Mouse (Mus musculus) stomach, postnatal 0 days (tissue): ENCODE measurements around the gene Arhgap44. TPM values are rescaled to one million over a fixed set of nuclear protein-coding genes. Genes with fewer than 3 reads are reported as not detected.

Source experiments
- ATAC-seq: fragments of 200-750 bp; cut with Nextera tagmentation; 2 replicates; pipeline ENCODE4 v1.8.0; 2017; ENCODE audit not compliant: low FRiP score, low TSS enrichment
- DNase-seq: peaks from one replicate; pipeline ENCODE4 v3.0.0-alpha.2; 2016; ENCODE audit warnings: low spot score
- H3K27ac ChIP-seq: fragments of 300-500 bp; sonication (generic); replicated peaks from 2 replicates; pipeline ENCODE4 v1.5.1; 2014; ENCODE audit warnings: mild to moderate bottlenecking, control low read depth
- H3K27me3 ChIP-seq: fragments of 300-500 bp; sonication (generic); 2 replicates; pipeline ENCODE4 v1.6.1; 2014; ENCODE audit warnings: low read length; ENCODE audit not compliant: control insufficient read depth, insufficient read depth
- H3K36me3 ChIP-seq: fragments of 300-500 bp; sonication (generic); 2 replicates; pipeline ENCODE4 v1.6.1; 2014; ENCODE audit warnings: low read length, mixed read lengths; ENCODE audit not compliant: control insufficient read depth, insufficient read depth
- H3K4me1 ChIP-seq: fragments of 300-500 bp; sonication (generic); replicated peaks from 2 replicates; pipeline ENCODE4 v1.6.1; 2014; ENCODE audit warnings: antibody characterized with exemption; ENCODE audit not compliant: control insufficient read depth, insufficient read depth
- H3K4me2 ChIP-seq: fragments of 300-500 bp; sonication (generic); replicated peaks from 2 replicates; pipeline ENCODE4 v1.6.1; 2014; ENCODE audit warnings: low read depth, mild to moderate bottlenecking, control low read depth, moderate library complexity
- H3K4me3 ChIP-seq: fragments of 300-500 bp; sonication (generic); 2 replicates; pipeline ENCODE4 v1.5.1; 2014; ENCODE audit warnings: low read depth, low read length, control low read depth
- H3K9ac ChIP-seq: fragments of 300-500 bp; sonication (generic); 2 replicates; pipeline ENCODE4 v1.6.1; 2014; ENCODE audit warnings: mild to moderate bottlenecking, low read length, control low read depth, mixed read lengths
- H3K9me3 ChIP-seq: fragments of 300-500 bp; sonication (generic); 2 replicates; pipeline ENCODE4 v1.6.1; 2016; ENCODE audit warnings: low read length; ENCODE audit not compliant: control insufficient read depth
- CTCF ChIP-seq: IDR thresholded peaks from 2 replicates; pipeline ENCODE4 v1.5.1; 2016; ENCODE audit warnings: antibody characterized with exemption, low read depth, mild to moderate bottlenecking, moderate library complexity
- EP300 ChIP-seq: optimal IDR thresholded peaks from 2 replicates; pipeline ENCODE3; 2016; ENCODE audit warnings: antibody characterized with exemption
- WGBS: fragments of 180-500 bp; shearing (Covaris S2); extraction: QIAGEN DNeasy Blood & Tissue Kit; methylation state at CpG from one replicate; pipeline ENCODE4 v1.1.7; 2014; 5-methylcytosine and 5-hydroxymethylcytosine counted together
- polyA plus RNA-seq: library from polyadenylated mRNA; unstranded; fragments of >200 nt; fragmentation: Nextera tagmentation; extraction: Ambion mirVana; gene quantifications from 2 replicates; pipeline ENCODE4 v1.2.1, GENCODE M21; 2015

The Arhgap44 gene
- polyA plus RNA-seq, 1 experiment from 2014 or later: 2.9 TPM

- DNase-seq (no peak), ATAC-seq (no peak)
- H3K4me1 ChIP-seq: no peaks in the 10 kb centered on the region
- H3K9ac ChIP-seq: no peak overlapping the region
- no peaks in the 10 kb centered on the region for H3K36me3 ChIP-seq
- no peak overlapping the region for H3K4me2 ChIP-seq
- TF ChIP-seq EP300 (no peak), CTCF (no peak)
- H3K27me3 ChIP-seq: no peaks in the 10 kb centered on the region
- H3K4me3 ChIP-seq: no peak overlapping the region
- H3K9me3 ChIP-seq: no peaks in the 10 kb centered on the region
- no peak overlapping the region for H3K27ac ChIP-seq
- 89% methylated on average over 6 of the region's 6 CpGs for WGBS
Measured at GRCm38 (mm10) chr11:65090386-65090785, 72.4 kb downstream of the Arhgap44 start.

GRCm38 (mm10) chr11:65089982-65090381 is 72.8 kb downstream of the Arhgap44 start:
- Histone ChIP-seq H3K9ac (no peak overlapping the region), H3K4me1 (no peaks in the 10 kb centered on the region), H3K9me3 (no peaks in the 10 kb centered on the region), H3K27me3 (no peaks in the 10 kb centered on the region), H3K4me2 (no peak overlapping the region), H3K36me3 (no peaks in the 10 kb centered on the region), H3K27ac (no peak overlapping the region), H3K4me3 (no peak overlapping the region)
- no peak for TF ChIP-seq CTCF
- TF ChIP-seq EP300: no peak
- DNase-seq: peak; percentile 1
- WGBS: 82% methylated on average over 3 of the region's 3 CpGs
- ATAC-seq: no peak

GRCm38 (mm10) chr11:65089282-65089681 is 73.5 kb downstream of the Arhgap44 start:
- Histone ChIP-seq H3K27ac (no peak overlapping the region), H3K27me3 (no peaks in the 10 kb centered on the region), H3K4me1 (no peaks in the 10 kb centered on the region), H3K4me2 (no peak overlapping the region), H3K36me3 (no peaks in the 10 kb centered on the region), H3K9me3 (no peaks in the 10 kb centered on the region), H3K9ac (no peak overlapping the region), H3K4me3 (no peak overlapping the region)
- no peak for DNase-seq
- 82% methylated on average over 6 of the region's 6 CpGs for WGBS
- no peak for ATAC-seq
- no peak for TF ChIP-seq EP300
- TF ChIP-seq CTCF: no peak

GRCm38 (mm10) chr11:65088451-65089222 is 74.1 kb downstream of the Arhgap44 start:
- no peak overlapping the region for H3K9ac ChIP-seq
- H3K9me3 ChIP-seq: no peaks in the 10 kb centered on the region
- WGBS: 34% methylated on average over 5 of the region's 5 CpGs
- no peaks in the 10 kb centered on the region for H3K36me3 ChIP-seq
- H3K27me3 ChIP-seq: no peaks in the 10 kb centered on the region
- H3K4me2 ChIP-seq: no peak overlapping the region
- ATAC-seq (no peak), DNase-seq (peak; percentile 59)
- no peak overlapping the region for H3K27ac ChIP-seq
- no peaks in the 10 kb centered on the region for H3K4me1 ChIP-seq
- no peak for TF ChIP-seq EP300
- peak; percentile 85 for TF ChIP-seq CTCF
- H3K4me3 ChIP-seq: no peak overlapping the region

GRCm38 (mm10) chr11:65080761-65081160 is 82.0 kb downstream of the Arhgap44 start:
- DNase-seq (peak; percentile 4), ATAC-seq (no peak)
- 77% methylated on average over 8 of the region's 8 CpGs for WGBS
- Histone ChIP-seq H3K9ac (no peak overlapping the region), H3K36me3 (no peaks in the 10 kb centered on the region), H3K27me3 (no peaks in the 10 kb centered on the region), H3K4me3 (no peak overlapping the region), H3K27ac (no peak overlapping the region), H3K4me2 (no peak overlapping the region), H3K4me1 (no peaks in the 10 kb centered on the region), H3K9me3 (no peaks in the 10 kb centered on the region)
- TF ChIP-seq CTCF (no peak), EP300 (no peak)

GRCm38 (mm10) chr11:65080274-65080673 is 82.5 kb downstream of the Arhgap44 start:
- DNase-seq (no peak), ATAC-seq (no peak)
- Histone ChIP-seq H3K27ac (no peak overlapping the region), H3K27me3 (no peaks in the 10 kb centered on the region), H3K36me3 (no peaks in the 10 kb centered on the region), H3K4me1 (no peaks in the 10 kb centered on the region), H3K9ac (no peak overlapping the region), H3K4me2 (no peak overlapping the region), H3K9me3 (no peaks in the 10 kb centered on the region), H3K4me3 (no peak overlapping the region)
- TF ChIP-seq CTCF (no peak), EP300 (no peak)
- WGBS: 77% methylated on average over 3 of the region's 3 CpGs
